ENCODE assay signal across 11 mouse cellular contexts in the genomic region with DNA sequence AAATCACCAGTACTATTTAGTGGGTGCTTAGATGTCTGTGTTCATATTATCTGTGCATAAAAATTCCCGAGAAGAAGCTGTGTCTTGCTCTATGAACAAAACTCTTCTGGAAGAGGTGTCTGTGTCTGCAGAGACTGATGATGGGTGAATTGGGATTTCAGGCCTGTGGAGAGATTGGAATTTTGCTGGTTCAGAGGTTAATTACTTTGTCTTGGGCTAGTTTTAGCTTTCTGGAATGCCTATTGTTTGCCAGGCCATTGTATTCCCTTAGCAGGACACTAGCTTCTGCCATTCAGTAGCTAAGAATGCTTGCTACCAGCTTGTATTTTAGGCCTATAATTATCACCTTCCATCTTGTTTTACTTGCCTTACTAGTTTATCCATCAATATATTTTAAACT.
DNase-seq lines count a peak whose midpoint lies in the region; ATAC-seq and TF ChIP-seq lines count a peak whose summit lies in the region.
"Had no signal": no experiment of that assay in that cellular context is flagged by ENCODE, and none has a peak within 500 bp of the region (broad histone marks: within the 10 kb centered on the region; RNA-seq: fewer than 3 reads in every experiment).

No protein-coding gene starts in this region.

- TF ChIP-seq CTCF in stomach, postnatal 0 days (IDR thresholded peaks at IDR 0.05; ENCODE audit: low read depth): no peak

- no peak for DNase-seq in stomach, postnatal 0 days (ENCODE audit: low spot score)
- no peak for DNase-seq in hindbrain, embryonic 10.5 days (ENCODE audit: low spot score)
- no peak for DNase-seq in adrenal gland, postnatal 36 days
- DNase-seq in adrenal gland, postnatal 4 days (ENCODE audit: low spot score in 2 of 2): no peak
- DNase-seq in cerebellum, postnatal 25 days: no peak
- DNase-seq: liver, embryonic 13.5 days had no signal

- no peak for TF ChIP-seq EP300 in stomach, postnatal 0 days (optimal IDR thresholded peaks at IDR 0.05)

- no peaks in the 10 kb centered on the region for H3K36me3 ChIP-seq in stomach, embryonic 14.5 days (ENCODE audit: control insufficient read depth, insufficient read depth, low read length)
- H3K36me3 ChIP-seq in stomach, postnatal 0 days (ENCODE audit: control insufficient read depth, insufficient read depth, low read length): no peaks in the 10 kb centered on the region
- no peaks in the 10 kb centered on the region for H3K36me3 ChIP-seq in hindbrain, embryonic 10.5 days
- no peaks in the 10 kb centered on the region for H3K36me3 ChIP-seq in midbrain, embryonic 13.5 days
- no peaks in the 10 kb centered on the region for H3K36me3 ChIP-seq in stomach, embryonic 16.5 days (ENCODE audit: control insufficient read depth, insufficient read depth, low read length)
- H3K36me3 ChIP-seq: heart, embryonic 13.5 days; intestine, embryonic 15.5 days; liver, embryonic 13.5 days had no signal

- H3K27me3 ChIP-seq in stomach, embryonic 14.5 days (ENCODE audit: control insufficient read depth, insufficient read depth, low read length): no peaks in the 10 kb centered on the region
- H3K27me3 ChIP-seq in stomach, postnatal 0 days (ENCODE audit: control insufficient read depth, insufficient read depth, low read length): no peaks in the 10 kb centered on the region
- H3K27me3 ChIP-seq in hindbrain, embryonic 10.5 days (ENCODE audit: insufficient read depth, poor library complexity, severe bottlenecking): no peaks in the 10 kb centered on the region
- no peaks in the 10 kb centered on the region for H3K27me3 ChIP-seq in midbrain, embryonic 13.5 days
- no peaks in the 10 kb centered on the region for H3K27me3 ChIP-seq in stomach, embryonic 16.5 days (ENCODE audit: control insufficient read depth, insufficient read depth, low read length)
- H3K27me3 ChIP-seq: intestine, embryonic 15.5 days had no signal

- H3K9me3 ChIP-seq in stomach, embryonic 14.5 days (ENCODE audit: control insufficient read depth, low read depth, low read length): no peaks in the 10 kb centered on the region
- no peaks in the 10 kb centered on the region for H3K9me3 ChIP-seq in stomach, postnatal 0 days (ENCODE audit: control insufficient read depth, low read length)
- H3K9me3 ChIP-seq in hindbrain, embryonic 10.5 days: no peaks in the 10 kb centered on the region
- no peaks in the 10 kb centered on the region for H3K9me3 ChIP-seq in midbrain, embryonic 13.5 days
- H3K9me3 ChIP-seq in stomach, embryonic 16.5 days (replicated peaks; ENCODE audit: control insufficient read depth, low read length): no peaks in the 10 kb centered on the region
- H3K9me3 ChIP-seq: heart, embryonic 13.5 days; intestine, embryonic 15.5 days; liver, embryonic 13.5 days had no signal

- no peak overlapping the region for H3K9ac ChIP-seq in stomach, embryonic 14.5 days (replicated peaks; ENCODE audit: low read depth, low read length)
- H3K9ac ChIP-seq in stomach, postnatal 0 days (ENCODE audit: low read length): no peak overlapping the region
- no peak overlapping the region for H3K9ac ChIP-seq in midbrain, embryonic 13.5 days (replicated peaks)
- H3K9ac ChIP-seq in stomach, embryonic 16.5 days (ENCODE audit: low read length): no peak overlapping the region; the same call in 1 of the 2 replicates
- H3K9ac ChIP-seq: intestine, embryonic 15.5 days; liver, embryonic 13.5 days had no signal

- 48% methylated on average over 1 of the region's 1 CpGs for WGBS in stomach, embryonic 14.5 days
- 50% methylated on average over 1 of the region's 1 CpGs for WGBS in stomach, postnatal 0 days
- WGBS in hindbrain, embryonic 10.5 days: 3% methylated on average over 1 of the region's 1 CpGs
- WGBS in midbrain, embryonic 13.5 days: 15% methylated on average over 1 of the region's 1 CpGs
- WGBS in stomach, embryonic 16.5 days: 20% methylated on average over 1 of the region's 1 CpGs

- ATAC-seq in stomach, embryonic 14.5 days (ENCODE audit: insufficient number of reproducible peaks, insufficient read depth, low FRiP score, low read depth): no peak
- no peak for ATAC-seq in stomach, postnatal 0 days (ENCODE audit: low FRiP score, low TSS enrichment)
- ATAC-seq in midbrain, embryonic 13.5 days: no peak
- ATAC-seq in stomach, embryonic 16.5 days (ENCODE audit: insufficient read depth, low FRiP score): no peak

- H3K4me1 ChIP-seq in stomach, embryonic 14.5 days (ENCODE audit: control insufficient read depth, insufficient read depth, low read length): peaks cover 4% of the 10 kb centered on the region; the same call in 1 of the 2 replicates
- H3K4me1 ChIP-seq in stomach, postnatal 0 days (replicated peaks; ENCODE audit: control insufficient read depth, insufficient read depth): no peaks in the 10 kb centered on the region
- peaks cover 37% of the 10 kb centered on the region for H3K4me1 ChIP-seq in hindbrain, embryonic 10.5 days (replicated peaks)
- peaks cover 21% of the 10 kb centered on the region for H3K4me1 ChIP-seq in midbrain, embryonic 13.5 days (replicated peaks)
- peaks cover 7% of the 10 kb centered on the region; the same call in 1 of the 2 replicates for H3K4me1 ChIP-seq in stomach, embryonic 16.5 days (ENCODE audit: control insufficient read depth, insufficient read depth, low read length)
- H3K4me1 ChIP-seq: liver, embryonic 13.5 days had no signal

- H3K27ac ChIP-seq in stomach, embryonic 14.5 days (ENCODE audit: low read length): 0 out of 2 replicates have a peak overlapping the region, but pooled peaks have one; percentile 39
- no peak overlapping the region; the same call in 1 of the 2 replicates for H3K27ac ChIP-seq in stomach, postnatal 0 days (replicated peaks)
- peak overlapping the region; percentile 93 for H3K27ac ChIP-seq in hindbrain, embryonic 10.5 days
- peak overlapping the region; percentile 95 for H3K27ac ChIP-seq in midbrain, embryonic 13.5 days
- H3K27ac ChIP-seq in stomach, embryonic 16.5 days (ENCODE audit: low read length): 0 out of 2 replicates have a peak overlapping the region, but pooled peaks have one; percentile 66
- H3K27ac ChIP-seq: intestine, embryonic 15.5 days; liver, embryonic 13.5 days had no signal

- H3K4me2 ChIP-seq in stomach, embryonic 14.5 days (replicated peaks; ENCODE audit: low read depth, low read length): no peak overlapping the region
- no peak overlapping the region for H3K4me2 ChIP-seq in stomach, postnatal 0 days (replicated peaks; ENCODE audit: low read depth)
- no peak overlapping the region for H3K4me2 ChIP-seq in midbrain, embryonic 13.5 days (replicated peaks)
- no peak overlapping the region for H3K4me2 ChIP-seq in stomach, embryonic 16.5 days (ENCODE audit: low read depth, low read length)
- H3K4me2 ChIP-seq: intestine, embryonic 15.5 days; liver, embryonic 13.5 days had no signal

- H3K4me3 ChIP-seq in stomach, embryonic 14.5 days (ENCODE audit: low read depth, low read length): no peak overlapping the region
- no peak overlapping the region for H3K4me3 ChIP-seq in stomach, postnatal 0 days (ENCODE audit: low read depth, low read length)
- H3K4me3 ChIP-seq in hindbrain, embryonic 10.5 days: no peak overlapping the region
- H3K4me3 ChIP-seq in midbrain, embryonic 13.5 days (replicated peaks): no peak overlapping the region
- no peak overlapping the region for H3K4me3 ChIP-seq in stomach, embryonic 16.5 days (replicated peaks; ENCODE audit: low read length)
- H3K4me3 ChIP-seq: heart, embryonic 13.5 days; intestine, embryonic 15.5 days; liver, embryonic 13.5 days had no signal
